Mouse (Mus musculus): ENCODE data around the gene Xpc. TPM values are rescaled to one million over a fixed set of nuclear protein-coding genes. Genes with fewer than 3 reads are reported as not detected.

The Xpc gene
- polyA plus RNA-seq, 1 experiment from 2014 or later, result 9.6 TPM

- no peak overlapping the region for H3K4me2 ChIP-seq (ENCODE audit: low read length)
- H3K27ac ChIP-seq (replicated peaks in 1 of 2; ENCODE audit: control insufficient read depth in 1 of 2, insufficient read depth in 1 of 2, low read depth in 2 of 2, low read length in 2 of 2), result no peak overlapping the region
- no peaks in the 10 kb centered on the region for H3K36me3 ChIP-seq (ENCODE audit: control insufficient read depth, insufficient read depth, low read length)
- no peaks in the 10 kb centered on the region; the same call in 1 of the 2 replicates for H3K9me3 ChIP-seq (ENCODE audit: control insufficient read depth, low read length)
- H3K4me3 ChIP-seq (ENCODE audit: control insufficient read depth in 1 of 2, insufficient read depth in 1 of 2, low read depth in 1 of 2, low read length in 2 of 2), result no peak overlapping the region
- peaks cover 15 to 16% of the 10 kb centered on the region in 2 experiments for H3K4me1 ChIP-seq (ENCODE audit: control insufficient read depth in 2 of 2, insufficient read depth in 2 of 2, low read length in 2 of 2)
- WGBS, result 61% methylated on average over 5 of the region's 5 CpGs
- H3K9ac ChIP-seq (ENCODE audit: low read length), result no peak overlapping the region
- ATAC-seq (ENCODE audit: insufficient number of reproducible peaks, insufficient read depth, low FRiP score, low read depth), result no peak
- H3K27me3 ChIP-seq (ENCODE audit: control insufficient read depth, insufficient read depth, low read length), result peaks cover 76% of the 10 kb centered on the region
Observed at GRCm38 (mm10) chr6:91549621-91550020, 33.9 kb upstream of the Xpc start.

- no peak overlapping the region for H3K9ac ChIP-seq (ENCODE audit: low read length)
- ATAC-seq (ENCODE audit: insufficient number of reproducible peaks, insufficient read depth, low FRiP score, low read depth), result no peak
- H3K4me2 ChIP-seq (ENCODE audit: low read length), result no peak overlapping the region
- H3K27me3 ChIP-seq (ENCODE audit: control insufficient read depth, insufficient read depth, low read length), result peaks cover 78% of the 10 kb centered on the region
- no peak overlapping the region for H3K27ac ChIP-seq (replicated peaks in 1 of 2; ENCODE audit: control insufficient read depth in 1 of 2, insufficient read depth in 1 of 2, low read depth in 2 of 2, low read length in 2 of 2)
- WGBS, result 63% methylated on average over 1 of the region's 1 CpGs
- peaks cover 27 to 31% of the 10 kb centered on the region in 2 experiments for H3K4me1 ChIP-seq (ENCODE audit: control insufficient read depth in 2 of 2, insufficient read depth in 2 of 2, low read length in 2 of 2)
- H3K9me3 ChIP-seq (ENCODE audit: control insufficient read depth, low read length), result no peaks in the 10 kb centered on the region; the same call in 1 of the 2 replicates
- H3K36me3 ChIP-seq (ENCODE audit: control insufficient read depth, insufficient read depth, low read length), result no peaks in the 10 kb centered on the region
- H3K4me3 ChIP-seq (ENCODE audit: control insufficient read depth in 1 of 2, insufficient read depth in 1 of 2, low read depth in 1 of 2, low read length in 2 of 2), result no peak overlapping the region
Observed at GRCm38 (mm10) chr6:91547313-91547712, 31.6 kb upstream of the Xpc start.

GRCm38 (mm10) chr6:91546241-91546884 lies 30.7 kb upstream of the Xpc start:
- H3K36me3 ChIP-seq (ENCODE audit: control insufficient read depth, insufficient read depth, low read length), result no peaks in the 10 kb centered on the region
- peak; percentile 93 for ATAC-seq (ENCODE audit: insufficient number of reproducible peaks, insufficient read depth, low FRiP score, low read depth)
- no peak overlapping the region for H3K9ac ChIP-seq (ENCODE audit: low read length)
- 0 out of 2 replicates have a peak overlapping the region, but pooled peaks have one; percentile 4 for H3K4me2 ChIP-seq (ENCODE audit: low read length)
- H3K27me3 ChIP-seq (ENCODE audit: control insufficient read depth, insufficient read depth, low read length), result peaks cover 76% of the 10 kb centered on the region
- 5% methylated on average over 9 of the region's 9 CpGs for WGBS
- no peak overlapping the region for H3K4me3 ChIP-seq (ENCODE audit: control insufficient read depth in 1 of 2, insufficient read depth in 1 of 2, low read depth in 1 of 2, low read length in 2 of 2)
- no peaks in the 10 kb centered on the region; the same call in 1 of the 2 replicates for H3K9me3 ChIP-seq (ENCODE audit: control insufficient read depth, low read length)
- peak overlapping the region; percentile 63 for H3K27ac ChIP-seq (replicated peaks in 1 of 2; ENCODE audit: control insufficient read depth in 1 of 2, insufficient read depth in 1 of 2, low read depth in 2 of 2, low read length in 2 of 2)
- peaks cover 30 to 35% of the 10 kb centered on the region in 2 experiments for H3K4me1 ChIP-seq (ENCODE audit: control insufficient read depth in 2 of 2, insufficient read depth in 2 of 2, low read length in 2 of 2)

- H3K27me3 ChIP-seq (ENCODE audit: control insufficient read depth, insufficient read depth, low read length), result peaks cover 74% of the 10 kb centered on the region
- no peak overlapping the region for H3K9ac ChIP-seq (ENCODE audit: low read length)
- no peaks in the 10 kb centered on the region for H3K36me3 ChIP-seq (ENCODE audit: control insufficient read depth, insufficient read depth, low read length)
- peaks cover 4% of the 10 kb centered on the region; the same call in 1 of the 2 replicates for H3K9me3 ChIP-seq (ENCODE audit: control insufficient read depth, low read length)
- no peak for ATAC-seq (ENCODE audit: insufficient number of reproducible peaks, insufficient read depth, low FRiP score, low read depth)
- peak overlapping the region in 1 of 2 experiments; percentile 67; a peak in 2 of 4 replicates for H3K27ac ChIP-seq (replicated peaks in 1 of 2; ENCODE audit: control insufficient read depth in 1 of 2, insufficient read depth in 1 of 2, low read depth in 2 of 2, low read length in 2 of 2)
- H3K4me3 ChIP-seq (ENCODE audit: control insufficient read depth in 1 of 2, insufficient read depth in 1 of 2, low read depth in 1 of 2, low read length in 2 of 2), result no peak overlapping the region
- H3K4me1 ChIP-seq (ENCODE audit: control insufficient read depth in 2 of 2, insufficient read depth in 2 of 2, low read length in 2 of 2), result peaks cover 29 to 35% of the 10 kb centered on the region in 2 experiments
- H3K4me2 ChIP-seq (ENCODE audit: low read length), result no peak overlapping the region
- 29% methylated on average over 5 of the region's 5 CpGs for WGBS
Observed at GRCm38 (mm10) chr6:91543056-91543455, 27.4 kb upstream of the Xpc start.

- peaks cover 4% of the 10 kb centered on the region; the same call in 1 of the 2 replicates for H3K9me3 ChIP-seq (ENCODE audit: control insufficient read depth, low read length)
- H3K4me3 ChIP-seq (ENCODE audit: control insufficient read depth in 1 of 2, insufficient read depth in 1 of 2, low read depth in 1 of 2, low read length in 2 of 2), result no peak overlapping the region
- WGBS, result 46% methylated on average over 3 of the region's 3 CpGs
- no peak overlapping the region for H3K4me2 ChIP-seq (ENCODE audit: low read length)
- peaks cover 25 to 29% of the 10 kb centered on the region in 2 experiments for H3K4me1 ChIP-seq (ENCODE audit: control insufficient read depth in 2 of 2, insufficient read depth in 2 of 2, low read length in 2 of 2)
- ATAC-seq (ENCODE audit: insufficient number of reproducible peaks, insufficient read depth, low FRiP score, low read depth), result no peak
- no peaks in the 10 kb centered on the region for H3K36me3 ChIP-seq (ENCODE audit: control insufficient read depth, insufficient read depth, low read length)
- no peak overlapping the region for H3K27ac ChIP-seq (replicated peaks in 1 of 2; ENCODE audit: control insufficient read depth in 1 of 2, insufficient read depth in 1 of 2, low read depth in 2 of 2, low read length in 2 of 2)
- no peak overlapping the region for H3K9ac ChIP-seq (ENCODE audit: low read length)
- H3K27me3 ChIP-seq (ENCODE audit: control insufficient read depth, insufficient read depth, low read length), result peaks cover 85% of the 10 kb centered on the region
Observed at GRCm38 (mm10) chr6:91541276-91541675, 25.6 kb upstream of the Xpc start.

- H3K9ac ChIP-seq (ENCODE audit: low read length), result no peak overlapping the region
- no peak overlapping the region for H3K4me2 ChIP-seq (ENCODE audit: low read length)
- WGBS, result 86% methylated on average over 11 of the region's 11 CpGs
- no peak overlapping the region for H3K27ac ChIP-seq (replicated peaks in 1 of 2; ENCODE audit: control insufficient read depth in 1 of 2, insufficient read depth in 1 of 2, low read depth in 2 of 2, low read length in 2 of 2)
- no peak overlapping the region for H3K4me3 ChIP-seq (ENCODE audit: control insufficient read depth in 1 of 2, insufficient read depth in 1 of 2, low read depth in 1 of 2, low read length in 2 of 2)
- peaks cover 4% of the 10 kb centered on the region; the same call in 1 of the 2 replicates for H3K9me3 ChIP-seq (ENCODE audit: control insufficient read depth, low read length)
- no peak for ATAC-seq (ENCODE audit: insufficient number of reproducible peaks, insufficient read depth, low FRiP score, low read depth)
- H3K27me3 ChIP-seq (ENCODE audit: control insufficient read depth, insufficient read depth, low read length), result peaks cover 80% of the 10 kb centered on the region
- peaks cover 7 to 11% of the 10 kb centered on the region in 2 experiments for H3K4me1 ChIP-seq (ENCODE audit: control insufficient read depth in 2 of 2, insufficient read depth in 2 of 2, low read length in 2 of 2)
- H3K36me3 ChIP-seq (ENCODE audit: control insufficient read depth, insufficient read depth, low read length), result no peaks in the 10 kb centered on the region
Observed at GRCm38 (mm10) chr6:91536047-91536765, 20.5 kb upstream of the Xpc start.

- peaks cover 4% of the 10 kb centered on the region; the same call in 1 of the 2 replicates for H3K9me3 ChIP-seq (ENCODE audit: control insufficient read depth, low read length)
- H3K4me3 ChIP-seq (ENCODE audit: control insufficient read depth in 1 of 2, insufficient read depth in 1 of 2, low read depth in 1 of 2, low read length in 2 of 2), result no peak overlapping the region
- no peaks in the 10 kb centered on the region for H3K36me3 ChIP-seq (ENCODE audit: control insufficient read depth, insufficient read depth, low read length)
- H3K27ac ChIP-seq (replicated peaks in 1 of 2; ENCODE audit: control insufficient read depth in 1 of 2, insufficient read depth in 1 of 2, low read depth in 2 of 2, low read length in 2 of 2), result no peak overlapping the region
- no peak for ATAC-seq (ENCODE audit: insufficient number of reproducible peaks, insufficient read depth, low FRiP score, low read depth)
- 84% methylated on average over 3 of the region's 3 CpGs for WGBS
- peaks cover 72% of the 10 kb centered on the region for H3K27me3 ChIP-seq (ENCODE audit: control insufficient read depth, insufficient read depth, low read length)
- no peak overlapping the region for H3K4me2 ChIP-seq (ENCODE audit: low read length)
- H3K9ac ChIP-seq (ENCODE audit: low read length), result no peak overlapping the region
- H3K4me1 ChIP-seq (ENCODE audit: control insufficient read depth in 2 of 2, insufficient read depth in 2 of 2, low read length in 2 of 2), result peaks cover 8 to 12% of the 10 kb centered on the region in 2 experiments
Observed at GRCm38 (mm10) chr6:91535231-91535630, 19.5 kb upstream of the Xpc start.
